Mouse (Mus musculus) lung, postnatal 0 days (tissue): ENCODE measurements at regions not wholly inside any gene's neighbourhood (a gene's known extent, or its start where the extent isn't known, plus 50 kb on each side); places are given as distances from the start of the nearest gene placed in this dataset. TPM values are rescaled to one million over a fixed set of nuclear protein-coding genes. Genes with fewer than 3 reads are reported as not detected.

Experiments used
- ATAC-seq: fragments of 200-750 bp; cut with Nextera tagmentation; 2 replicates; pipeline ENCODE4 v1.8.0; 2017; ENCODE audit warnings: moderate library complexity
- DNase-seq: peaks from one replicate; pipeline ENCODE4 v3.0.0-alpha.2; 2016; ENCODE audit warnings: low spot score
- H3K27ac ChIP-seq: fragments of 300-500 bp; sonication (generic); 2 replicates; pipeline ENCODE4 v1.5.1; 2014; ENCODE audit warnings: antibody characterized with exemption, mild to moderate bottlenecking, low read length, mixed read lengths
- H3K27me3 ChIP-seq: fragments of 300-500 bp; sonication (generic); replicated peaks from 2 replicates; pipeline ENCODE4 v1.6.1; 2014; ENCODE audit warnings: low read length, mixed read lengths; ENCODE audit not compliant: insufficient read depth
- H3K36me3 ChIP-seq: fragments of 300-500 bp; sonication (generic); 2 replicates; pipeline ENCODE4 v1.6.1; 2014; ENCODE audit warnings: low read length, mixed read lengths; ENCODE audit not compliant: insufficient read depth
- H3K4me1 ChIP-seq: fragments of 300-500 bp; sonication (generic); 2 replicates; pipeline ENCODE4 v1.6.1; 2014; ENCODE audit warnings: antibody characterized with exemption, low read depth, low read length, mixed read lengths; ENCODE audit not compliant: insufficient read depth
- H3K4me2 ChIP-seq: fragments of 300-500 bp; sonication (generic); replicated peaks from 2 replicates; pipeline ENCODE4 v1.6.1; 2014; ENCODE audit warnings: low read depth, mild to moderate bottlenecking, low read length, moderate library complexity, mixed read lengths
- H3K4me3 ChIP-seq: fragments of 300-500 bp; sonication (generic); 2 replicates; pipeline ENCODE4 v1.5.1; 2014; ENCODE audit warnings: low read depth, low read length
- H3K9ac ChIP-seq: fragments of 300-500 bp; sonication (generic); replicated peaks from 2 replicates; pipeline ENCODE4 v1.6.1; 2014; ENCODE audit warnings: low read depth, mild to moderate bottlenecking
- H3K9me3 ChIP-seq: fragments of 300-500 bp; sonication (generic); 2 replicates; pipeline ENCODE4 v1.6.1; 2016; ENCODE audit warnings: low read length, mixed read lengths
- CTCF ChIP-seq: IDR thresholded peaks from 2 replicates; pipeline ENCODE4 v1.5.1; 2016; ENCODE audit warnings: antibody characterized with exemption, mild to moderate bottlenecking
- EP300 ChIP-seq: IDR thresholded peaks from 2 replicates; pipeline ENCODE4 v1.6.1; 2016; ENCODE audit warnings: antibody characterized with exemption, mild to moderate bottlenecking, control low read depth
- WGBS: fragments of 180-500 bp; shearing (Covaris S2); extraction: QIAGEN DNeasy Blood & Tissue Kit; methylation state at CpG from one replicate; pipeline ENCODE4 v1.1.7; 2014; 5-methylcytosine and 5-hydroxymethylcytosine counted together
- microRNA counts: library from miRNA; unstranded; fragments of <30 nt; microRNA quantifications from one replicate; lab custom pipeline; 2015
- microRNA-seq: library from miRNA; unstranded; fragments of <30 nt; microRNA quantifications from one replicate; pipeline ENCODE4, GENCODE M21; 2016

DNA sequence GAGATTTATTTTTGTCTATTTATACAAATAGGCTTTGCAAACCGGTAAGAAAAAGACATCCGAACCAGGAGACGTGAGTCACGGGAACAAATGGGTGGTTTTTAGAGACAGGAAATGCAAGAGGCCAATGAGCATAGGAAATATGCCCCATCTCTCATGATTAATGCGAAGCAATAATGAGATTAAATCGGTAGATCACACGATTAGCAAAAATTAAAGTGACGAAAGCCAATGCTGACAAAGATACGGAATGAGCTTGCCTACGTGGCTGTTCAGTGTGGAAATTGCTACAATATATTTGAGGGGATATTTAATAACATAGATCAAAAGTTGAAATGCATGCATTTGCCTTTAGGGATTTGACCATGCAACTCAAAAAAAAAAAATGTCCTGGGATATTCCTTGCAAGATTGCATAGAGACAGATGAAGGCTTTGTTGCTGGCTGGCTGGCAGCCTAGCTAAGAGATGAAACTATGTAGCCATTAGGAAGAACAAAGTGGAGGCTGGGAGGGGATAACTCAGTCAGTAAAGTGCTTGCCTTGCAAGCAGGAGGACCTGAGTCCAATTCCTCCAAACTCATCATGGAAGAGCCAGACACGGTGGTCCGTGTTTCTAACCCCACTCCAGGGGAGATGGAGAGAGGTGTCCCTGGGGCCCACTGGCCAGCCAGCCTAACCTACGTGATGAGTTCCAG, 60.2 kb upstream of the Unc5b start:
- DNase-seq, result peak; percentile 11
- H3K9ac ChIP-seq, result no peak overlapping the region
- H3K27me3 ChIP-seq, result no peaks in the 10 kb centered on the region
- H3K4me2 ChIP-seq, result no peak overlapping the region
- TF ChIP-seq CTCF (no peak), EP300 (peak; percentile 44)
- no peak for ATAC-seq
- H3K4me1 ChIP-seq, result no peaks in the 10 kb centered on the region
- H3K27ac ChIP-seq, result no peak overlapping the region
- H3K9me3 ChIP-seq, result no peaks in the 10 kb centered on the region
- WGBS, result 65% methylated on average over 13 of the region's 13 CpGs
- no peak overlapping the region for H3K4me3 ChIP-seq
- no peaks in the 10 kb centered on the region for H3K36me3 ChIP-seq

DNA sequence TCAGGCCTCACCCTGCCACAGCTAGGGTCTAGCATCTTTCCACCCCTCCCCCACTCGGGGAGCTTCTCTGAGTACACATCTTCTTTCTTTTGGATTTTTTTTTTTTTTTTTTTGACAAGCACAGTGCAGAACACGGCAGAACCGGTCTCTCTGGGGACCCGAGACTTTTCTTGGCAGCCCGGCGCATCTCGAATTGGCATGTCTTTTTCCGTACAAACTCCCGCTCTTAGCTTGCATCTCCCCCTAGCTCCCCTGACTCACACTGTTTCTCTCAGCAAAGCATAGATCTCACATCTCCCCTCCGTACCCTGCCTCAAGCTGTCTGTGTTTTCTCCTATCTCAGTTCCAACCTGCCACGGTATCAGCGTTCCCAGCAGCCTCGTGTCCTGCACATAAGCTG, 58.4 kb upstream of the Unc5b start:
- TF ChIP-seq EP300 (no peak), CTCF (no peak)
- DNase-seq (no peak), ATAC-seq (no peak)
- H3K27me3 ChIP-seq, result no peaks in the 10 kb centered on the region
- H3K36me3 ChIP-seq, result no peaks in the 10 kb centered on the region
- no peak overlapping the region for H3K27ac ChIP-seq
- H3K4me1 ChIP-seq, result 0 out of 2 replicates have a peak, but pooled peaks cover 3% of the 10 kb centered on the region
- no peak overlapping the region for H3K4me2 ChIP-seq
- WGBS, result 79% methylated on average over 13 of the region's 13 CpGs
- H3K9me3 ChIP-seq, result no peaks in the 10 kb centered on the region
- no peak overlapping the region for H3K4me3 ChIP-seq
- H3K9ac ChIP-seq, result no peak overlapping the region

DNA sequence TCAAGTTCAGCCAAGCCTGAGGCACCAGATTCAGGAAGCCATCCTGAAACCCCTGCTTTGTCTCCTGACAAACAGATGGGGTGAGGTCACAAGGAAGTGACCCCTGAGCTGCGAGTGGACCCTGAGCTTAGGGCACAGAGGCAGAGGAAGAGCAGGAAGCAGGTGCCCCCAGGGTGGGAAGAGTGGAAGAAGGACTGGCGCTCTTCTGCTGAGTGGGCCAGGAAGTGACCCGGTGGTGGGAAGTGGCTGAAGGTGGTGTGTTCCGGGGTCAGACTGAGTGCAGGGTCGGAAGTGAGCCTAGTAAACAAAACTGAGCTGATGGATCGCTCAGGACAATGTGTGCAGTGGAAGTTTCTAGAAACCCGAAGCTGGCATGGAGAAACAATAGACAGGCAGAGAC, 57.2 kb upstream of the Unc5b start:
- Histone ChIP-seq H3K9ac (no peak overlapping the region), H3K36me3 (no peaks in the 10 kb centered on the region), H3K27ac (no peak overlapping the region), H3K4me1 (0 out of 2 replicates have a peak, but pooled peaks cover 3% of the 10 kb centered on the region), H3K4me3 (no peak overlapping the region), H3K27me3 (no peaks in the 10 kb centered on the region), H3K9me3 (no peaks in the 10 kb centered on the region), H3K4me2 (no peak overlapping the region)
- ATAC-seq (peak; percentile 78), DNase-seq (peak; percentile 77)
- WGBS, result 28% methylated on average over 7 of the region's 7 CpGs
- TF ChIP-seq EP300 (peak; percentile 94), CTCF (no peak)

DNA sequence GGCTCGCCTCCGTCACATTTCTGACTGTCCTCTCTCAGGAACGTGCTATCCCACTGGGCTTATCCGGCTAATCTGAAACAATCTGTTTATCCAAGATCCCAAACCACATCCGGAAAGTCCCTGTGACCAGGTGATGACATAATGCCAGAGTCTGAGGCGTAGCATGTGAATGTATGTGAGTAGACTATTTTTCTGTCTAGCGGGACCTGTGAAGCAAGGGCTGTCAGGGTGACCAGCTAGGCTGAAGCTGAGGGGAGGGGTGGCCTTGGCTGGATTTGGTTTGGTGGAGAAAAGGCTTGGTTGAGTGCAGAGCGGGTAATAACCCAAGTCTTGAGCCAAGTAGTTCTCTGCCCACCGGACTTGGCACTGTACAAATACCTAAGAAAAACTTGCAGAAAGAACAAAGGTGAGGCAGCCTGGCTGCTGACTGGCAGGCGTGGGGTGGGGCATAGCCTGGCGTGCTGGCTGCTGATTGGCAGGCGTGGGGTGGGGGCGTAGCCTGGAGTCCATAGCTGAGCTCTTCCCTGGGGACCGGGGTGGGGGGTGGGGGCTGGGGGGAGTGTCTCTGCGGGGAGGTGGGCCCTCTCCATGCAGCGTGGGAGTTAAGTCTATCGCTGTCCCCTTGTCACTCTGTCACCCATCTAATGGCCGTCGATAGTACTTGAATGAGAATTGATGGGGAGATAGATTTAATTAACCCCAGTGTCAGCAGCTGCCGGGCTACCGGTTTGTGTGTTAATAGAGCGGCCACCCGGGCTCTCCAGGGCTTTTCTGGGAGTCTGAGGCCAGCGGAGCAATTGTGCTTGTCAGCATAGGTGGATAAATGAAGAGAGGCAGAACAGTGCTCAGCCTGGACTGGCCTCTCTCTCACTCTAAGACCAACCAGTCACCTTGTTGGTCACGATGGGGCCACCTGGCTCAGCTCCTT, 54.2 kb upstream of the Unc5b start:
- 25% methylated on average over 25 of the region's 25 CpGs for WGBS
- Histone ChIP-seq H3K9me3 (no peaks in the 10 kb centered on the region), H3K27ac (no peak overlapping the region), H3K9ac (no peak overlapping the region), H3K4me3 (no peak overlapping the region), H3K36me3 (no peaks in the 10 kb centered on the region), H3K4me2 (peak overlapping the region; percentile 5; the same call in 1 of the 2 replicates), H3K27me3 (no peaks in the 10 kb centered on the region), H3K4me1 (0 out of 2 replicates have a peak, but pooled peaks cover 3% of the 10 kb centered on the region)
- ATAC-seq (peak; percentile 39), DNase-seq (peak; percentile 41)
- TF ChIP-seq EP300 (peak; percentile 50; the same call in 1 of the 2 replicates), CTCF (no peak)

DNA sequence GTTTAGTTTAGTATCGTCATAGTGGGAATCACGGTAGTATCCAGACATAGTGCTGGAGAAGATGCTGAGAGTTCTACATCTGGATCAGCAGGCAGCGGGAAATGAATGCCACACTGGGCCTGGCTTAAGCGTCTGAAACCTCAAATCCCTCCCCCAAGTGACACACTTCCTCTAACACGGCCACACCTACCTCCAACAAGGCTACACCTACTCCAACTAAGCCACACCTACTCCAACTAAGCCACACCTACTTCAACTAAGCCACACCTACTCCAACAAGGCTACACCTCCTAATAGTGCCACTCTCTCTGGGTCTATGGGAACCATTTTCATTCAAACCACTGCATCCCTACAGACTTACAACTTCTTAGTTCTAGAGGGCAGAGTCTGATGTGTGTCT, 53.4 kb upstream of the Unc5b start:
- no peak overlapping the region for H3K4me3 ChIP-seq
- 0 out of 2 replicates have a peak, but pooled peaks cover 3% of the 10 kb centered on the region for H3K4me1 ChIP-seq
- no peaks in the 10 kb centered on the region for H3K36me3 ChIP-seq
- H3K9ac ChIP-seq, result no peak overlapping the region
- H3K27ac ChIP-seq, result no peak overlapping the region
- no peaks in the 10 kb centered on the region for H3K9me3 ChIP-seq
- DNase-seq (no peak), ATAC-seq (no peak)
- H3K27me3 ChIP-seq, result no peaks in the 10 kb centered on the region
- TF ChIP-seq CTCF (no peak), EP300 (no peak)
- WGBS, result 88% methylated on average over 5 of the region's 5 CpGs
- no peak overlapping the region for H3K4me2 ChIP-seq

MicroRNAs in the stretch of these regions (microRNA counts, 519-probe panel; counts per million panel counts)
- not detected for microRNA mmu-miR-466j (lab: Ali Mortazavi, UCI)

Small RNA genes lying in the stretch of these regions (microRNA-seq; reads per million reads assigned to microRNA genes)
- gene Mir466j, result not detected
- gene Mir6408, result not detected
